Mouse (Mus musculus) heart, adult 2 months (tissue): ENCODE results near the gene Dnah1. TPM values are rescaled to one million over a fixed set of nuclear protein-coding genes. Genes with fewer than 3 reads are reported as not detected.

Experiments used
- DNase-seq, 2 experiments: peaks; one replicate each; pipeline ENCODE4 v3.0.0; 2021
- H3K27ac ChIP-seq: fragments of 200-600 bp; 2 replicates; pipeline ENCODE4 v1.8.1; 2022
- H3K27me3 ChIP-seq: fragments of 200-500 bp; 2 replicates; pipeline ENCODE4 v1.6.1; 2012; ENCODE audit warnings: mild to moderate bottlenecking, low read length, inconsistent platforms, mixed read lengths; ENCODE audit not compliant: control insufficient read depth, insufficient read depth
- H3K36me3 ChIP-seq: fragments of 200-500 bp; 2 replicates; pipeline ENCODE4 v1.6.1; 2012; ENCODE audit warnings: low read length, inconsistent platforms; ENCODE audit not compliant: control insufficient read depth, insufficient read depth
- H3K4me1 ChIP-seq: fragments of 200-500 bp; 2 replicates; pipeline ENCODE4 v1.6.1; 2011; ENCODE audit warnings: low read length; ENCODE audit not compliant: control insufficient read depth, insufficient read depth
- H3K4me3 ChIP-seq: fragments of 200-600 bp; 2 replicates; pipeline ENCODE4 v1.8.1; 2022
- H3K79me2 ChIP-seq: fragments of 200-500 bp; replicated peaks from 2 replicates; pipeline ENCODE4 v1.6.1; 2012; ENCODE audit warnings: mild to moderate bottlenecking, inconsistent platforms, low read length, moderate library complexity, mixed read lengths; ENCODE audit not compliant: control insufficient read depth, insufficient read depth
- H3K9ac ChIP-seq: fragments of 200-500 bp; 2 replicates; pipeline ENCODE4 v1.6.1; 2012; ENCODE audit warnings: low read depth, mild to moderate bottlenecking, control low read depth, inconsistent platforms, low read length, mixed read lengths
- CTCF ChIP-seq: fragments of 200-600 bp; IDR thresholded peaks from 2 replicates; pipeline ENCODE4 v1.8.1; 2022; ENCODE audit warnings: antibody characterized with exemption, mild to moderate bottlenecking, moderate library complexity
- EP300 ChIP-seq: fragments of 200-500 bp; IDR thresholded peaks from 2 replicates; pipeline ENCODE4 v1.6.1; 2011; ENCODE audit warnings: low read depth, low read length, control low read depth; ENCODE audit not compliant: insufficient read depth
- POLR2A ChIP-seq: fragments of 200-500 bp; IDR thresholded peaks from 2 replicates; pipeline ENCODE4 v1.6.1; 2011; ENCODE audit warnings: mild to moderate bottlenecking, low read depth, low read length, control low read depth; ENCODE audit not compliant: insufficient read depth
- WGBS: fragments of 180-500 bp; shearing (Covaris S2); methylation state at CpG from one replicate; pipeline ENCODE4 v1.1.7; 2018; 5-methylcytosine and 5-hydroxymethylcytosine counted together
- intact Hi-C: fragments of 180-260 bp; cut with DNase I; formaldehyde crosslinking; loops from one replicate; pipeline ENCODE4 v1.15.1; 2025
- polyA plus RNA-seq: library from polyadenylated mRNA; depleted of rRNA; stranded (reverse); fragments of >200 nt; gene quantifications from 2 replicates; pipeline ENCODE4 v1.2.3, GENCODE M21; 2012
- total RNA-seq, 2 experiments: library from RNA; stranded (reverse); gene quantifications; 2 replicates each; pipeline ENCODE4 v1.2.3; 2021

The Dnah1 gene
- total and polyA plus RNA-seq, 3 experiments = 0.02 to 0.41 (median 0.05) TPM

GRCm38 (mm10) chr14:31268301-31269001 lies 55.2 kb downstream of the Dnah1 start:
- no peak for DNase-seq
- no peaks in the 10 kb centered on the region for H3K36me3 ChIP-seq
- H3K4me1 ChIP-seq = no peaks in the 10 kb centered on the region
- TF ChIP-seq EP300 = no peak
- no peak for TF ChIP-seq POLR2A
- no peak for TF ChIP-seq CTCF
- H3K79me2 ChIP-seq = no peaks in the 10 kb centered on the region
- H3K27ac ChIP-seq = no peak overlapping the region
- intact Hi-C loops = no loop called here
- 81% methylated on average over 9 of the region's 9 CpGs for WGBS
- no peak overlapping the region for H3K4me3 ChIP-seq
- no peaks in the 10 kb centered on the region for H3K27me3 ChIP-seq
- no peak overlapping the region for H3K9ac ChIP-seq

GRCm38 (mm10) chr14:31267649-31268048 lies 56.0 kb downstream of the Dnah1 start:
- intact Hi-C loops = no loop called here
- TF ChIP-seq POLR2A (no peak), CTCF (no peak), EP300 (no peak)
- no peaks in the 10 kb centered on the region for H3K27me3 ChIP-seq
- no peak overlapping the region for H3K4me3 ChIP-seq
- no peaks in the 10 kb centered on the region for H3K4me1 ChIP-seq
- H3K79me2 ChIP-seq = no peaks in the 10 kb centered on the region
- no peak overlapping the region for H3K27ac ChIP-seq
- DNase-seq = no peak
- no peaks in the 10 kb centered on the region for H3K36me3 ChIP-seq
- H3K9ac ChIP-seq = no peak overlapping the region
- WGBS = 91% methylated on average over 11 of the region's 11 CpGs

- Histone ChIP-seq H3K79me2 (no peaks in the 10 kb centered on the region), H3K4me3 (no peak overlapping the region), H3K36me3 (no peaks in the 10 kb centered on the region), H3K9ac (no peak overlapping the region), H3K27me3 (no peaks in the 10 kb centered on the region), H3K4me1 (no peaks in the 10 kb centered on the region), H3K27ac (no peak overlapping the region)
- WGBS = 92% methylated on average over 9 of the region's 9 CpGs
- DNase-seq = no peak
- intact Hi-C loops = no loop called here
- no peak for TF ChIP-seq CTCF
- no peak for TF ChIP-seq EP300
- no peak for TF ChIP-seq POLR2A
Measured at GRCm38 (mm10) chr14:31260932-31261331, 62.8 kb downstream of the Dnah1 start.

GRCm38 (mm10) chr14:31260374-31260773 lies 63.3 kb downstream of the Dnah1 start:
- no peaks in the 10 kb centered on the region for H3K27me3 ChIP-seq
- DNase-seq = no peak
- WGBS = 94% methylated on average over 4 of the region's 4 CpGs
- H3K4me3 ChIP-seq = no peak overlapping the region
- TF ChIP-seq EP300 (no peak), CTCF (no peak), POLR2A (no peak)
- no peaks in the 10 kb centered on the region for H3K4me1 ChIP-seq
- H3K27ac ChIP-seq = no peak overlapping the region
- H3K9ac ChIP-seq = no peak overlapping the region
- intact Hi-C loops = no loop called here
- no peaks in the 10 kb centered on the region for H3K79me2 ChIP-seq
- H3K36me3 ChIP-seq = no peaks in the 10 kb centered on the region

GRCm38 (mm10) chr14:31258476-31259050 lies 65.1 kb downstream of the Dnah1 start:
- WGBS = 92% methylated on average over 14 of the region's 14 CpGs
- Histone ChIP-seq H3K36me3 (no peaks in the 10 kb centered on the region), H3K27ac (no peak overlapping the region), H3K4me3 (no peak overlapping the region), H3K9ac (no peak overlapping the region), H3K27me3 (no peaks in the 10 kb centered on the region), H3K4me1 (no peaks in the 10 kb centered on the region), H3K79me2 (no peaks in the 10 kb centered on the region)
- DNase-seq = no peak
- intact Hi-C loops = no loop called here
- TF ChIP-seq EP300 (no peak), CTCF (no peak), POLR2A (no peak)

- no peak overlapping the region for H3K27ac ChIP-seq
- 78% methylated on average over 5 of the region's 5 CpGs for WGBS
- H3K36me3 ChIP-seq = no peaks in the 10 kb centered on the region; the same call in 1 of the 2 replicates
- intact Hi-C loops = loop anchor here (5.0 kb wide), 2 partner anchors 85 to 120 kb away; partner anchors contain the start of genes Capn7 and Nt5dc2
- TF ChIP-seq CTCF (no peak), EP300 (no peak), POLR2A (no peak)
- H3K79me2 ChIP-seq = no peaks in the 10 kb centered on the region
- peak overlapping the region; percentile 99 for H3K4me3 ChIP-seq
- no peaks in the 10 kb centered on the region for H3K27me3 ChIP-seq
- no peak for DNase-seq
- peaks cover 3% of the 10 kb centered on the region for H3K4me1 ChIP-seq
- H3K9ac ChIP-seq = no peak overlapping the region
Measured at GRCm38 (mm10) chr14:31252091-31252490, 71.6 kb downstream of the Dnah1 start.
